Mouse (Mus musculus) lung, embryonic 14.5 days (tissue): Measurements from ENCODE around the gene Bptf. TPM values are rescaled to one million over a fixed set of nuclear protein-coding genes. Genes with fewer than 3 reads are reported as not detected.

ENCODE experiments used
- ATAC-seq: fragments of 200-750 bp; cut with Nextera tagmentation; 2 replicates; pipeline ENCODE4 v1.8.0; 2017; ENCODE audit warnings: mild to moderate bottlenecking, moderate TSS enrichment, moderate library complexity; ENCODE audit not compliant: insufficient read depth
- DNase-seq: peaks from one replicate; pipeline ENCODE4 v3.0.0-alpha.2; 2015
- H3K27ac ChIP-seq: fragments of 300-500 bp; sonication (generic); 2 replicates; pipeline ENCODE4 v1.5.1; 2014; ENCODE audit warnings: low read depth, mild to moderate bottlenecking, moderate library complexity
- H3K27me3 ChIP-seq: fragments of 300-500 bp; sonication (generic); 2 replicates; pipeline ENCODE4 v1.6.1; 2014; ENCODE audit warnings: low read length, control low read depth; ENCODE audit not compliant: insufficient read depth
- H3K36me3 ChIP-seq: fragments of 300-500 bp; sonication (generic); 2 replicates; pipeline ENCODE4 v1.6.1; 2014; ENCODE audit warnings: control low read depth; ENCODE audit not compliant: insufficient read depth
- H3K4me1 ChIP-seq: fragments of 300-500 bp; sonication (generic); 2 replicates; pipeline ENCODE4 v1.6.1; 2014; ENCODE audit warnings: antibody characterized with exemption, control low read depth; ENCODE audit not compliant: insufficient read depth
- H3K4me2 ChIP-seq: fragments of 300-500 bp; sonication (generic); 2 replicates; pipeline ENCODE4 v1.6.1; 2014; ENCODE audit warnings: mild to moderate bottlenecking
- H3K4me3 ChIP-seq: fragments of 300-500 bp; sonication (generic); 2 replicates; pipeline ENCODE4 v1.5.1; 2014; ENCODE audit warnings: low read depth, low read length
- H3K9ac ChIP-seq: fragments of 300-500 bp; sonication (generic); 2 replicates; pipeline ENCODE4 v1.6.1; 2014
- H3K9me3 ChIP-seq: fragments of 300-500 bp; sonication (generic); 2 replicates; pipeline ENCODE4 v1.6.1; 2016; ENCODE audit warnings: low read depth, low read length, control low read depth
- CTCF ChIP-seq: IDR thresholded peaks from 2 replicates; pipeline ENCODE4 v1.5.1; 2016; ENCODE audit warnings: antibody characterized with exemption, low read depth
- WGBS: fragments of 180-500 bp; shearing (Covaris S2); extraction: QIAGEN DNeasy Blood & Tissue Kit; methylation state at CpG from one replicate; pipeline ENCODE4 v1.1.7; 2014; 5-methylcytosine and 5-hydroxymethylcytosine counted together
- polyA plus RNA-seq: library from polyadenylated mRNA; unstranded; fragments of >200 nt; fragmentation: Nextera tagmentation; extraction: Ambion mirVana; gene quantifications from 2 replicates; pipeline ENCODE4 v1.2.1, GENCODE M21; 2014

Gene Bptf
- polyA plus RNA-seq, 1 experiment from 2014 or later: 40.6 TPM

DNA sequence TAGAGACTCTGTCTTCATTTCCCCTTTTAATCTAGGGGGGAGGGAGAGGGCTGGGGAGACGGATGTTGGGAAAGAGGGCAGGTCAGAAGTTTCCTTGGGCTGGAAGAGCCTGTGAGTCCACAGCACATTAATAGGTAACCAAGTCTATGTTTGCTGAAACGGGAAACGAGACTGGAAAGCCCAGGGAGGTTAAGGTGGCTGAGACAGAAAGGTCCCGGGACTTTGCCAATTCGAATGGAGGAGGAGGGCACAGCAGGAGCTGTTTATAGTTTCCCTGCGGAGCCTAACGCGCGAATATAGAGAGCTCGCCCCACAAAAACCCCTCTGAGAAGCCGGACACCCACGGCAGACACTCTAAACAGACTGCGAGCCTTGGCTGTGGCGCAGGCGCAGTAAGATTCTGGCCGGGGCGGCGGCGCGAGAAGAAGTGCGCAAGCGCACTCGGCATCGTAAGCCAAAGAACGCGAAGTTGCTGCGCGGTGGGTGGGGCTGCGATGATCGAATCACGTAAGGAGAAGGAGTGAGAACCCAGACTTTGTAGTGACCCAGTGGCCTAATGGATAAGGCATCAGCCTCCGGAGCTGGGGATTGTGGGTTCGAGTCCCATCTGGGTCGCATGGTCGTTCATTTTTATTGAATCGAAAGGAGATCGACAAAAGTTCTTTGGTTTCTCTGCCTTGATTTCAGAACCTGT is 119.5 kb downstream of the Bptf start:
- Histone ChIP-seq H3K4me1 (no peaks in the 10 kb centered on the region), H3K9ac (peak overlapping the region; percentile 68), H3K27me3 (no peaks in the 10 kb centered on the region), H3K27ac (peak overlapping the region; percentile 95), H3K4me3 (peak overlapping the region; percentile 50), H3K9me3 (no peaks in the 10 kb centered on the region), H3K4me2 (peak overlapping the region; percentile 65), H3K36me3 (no peaks in the 10 kb centered on the region)
- no peak for TF ChIP-seq CTCF
- ATAC-seq (peak; percentile 92), DNase-seq (peak; percentile 99)
- under 1% methylated on average over 37 of the region's 37 CpGs for WGBS

DNA sequence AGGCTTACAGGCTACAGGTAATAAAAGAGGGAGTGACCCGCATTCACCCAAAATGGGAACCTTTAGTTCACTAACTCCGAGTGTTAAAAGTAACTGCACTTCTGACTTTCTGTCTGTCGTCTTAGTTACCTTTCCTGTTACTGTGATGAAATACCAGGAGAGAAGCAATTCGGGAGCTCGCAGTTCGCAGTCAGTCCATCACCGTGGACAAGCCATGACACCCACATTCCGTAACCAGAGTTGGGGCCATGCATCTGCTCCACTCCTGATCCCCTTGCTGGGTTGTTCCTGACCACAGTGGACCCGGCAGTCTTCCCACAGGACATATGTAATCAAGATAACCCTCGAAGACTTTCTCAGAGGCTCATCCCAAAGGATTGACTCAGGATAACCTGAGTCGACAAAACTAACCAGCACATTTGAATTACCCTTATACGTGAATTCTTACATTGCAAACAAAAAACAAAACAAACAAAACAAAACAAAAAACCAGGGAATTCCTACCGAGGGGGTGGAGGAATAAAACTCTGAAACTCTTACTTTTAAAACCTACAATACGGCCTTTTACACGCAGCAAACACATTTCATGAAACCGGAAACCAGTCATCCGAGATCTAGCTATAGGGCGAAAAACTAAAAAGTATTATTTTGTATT is 120.1 kb downstream of the Bptf start:
- Histone ChIP-seq H3K9ac (peak overlapping the region; percentile 68), H3K4me1 (no peaks in the 10 kb centered on the region), H3K9me3 (no peaks in the 10 kb centered on the region), H3K4me3 (peak overlapping the region; percentile 50), H3K36me3 (no peaks in the 10 kb centered on the region), H3K27me3 (no peaks in the 10 kb centered on the region), H3K27ac (peak overlapping the region; percentile 95), H3K4me2 (peak overlapping the region; percentile 65)
- 22% methylated on average over 18 of the region's 18 CpGs for WGBS
- no peak for TF ChIP-seq CTCF
- DNase-seq (peak; percentile 42), ATAC-seq (no peak)

DNA sequence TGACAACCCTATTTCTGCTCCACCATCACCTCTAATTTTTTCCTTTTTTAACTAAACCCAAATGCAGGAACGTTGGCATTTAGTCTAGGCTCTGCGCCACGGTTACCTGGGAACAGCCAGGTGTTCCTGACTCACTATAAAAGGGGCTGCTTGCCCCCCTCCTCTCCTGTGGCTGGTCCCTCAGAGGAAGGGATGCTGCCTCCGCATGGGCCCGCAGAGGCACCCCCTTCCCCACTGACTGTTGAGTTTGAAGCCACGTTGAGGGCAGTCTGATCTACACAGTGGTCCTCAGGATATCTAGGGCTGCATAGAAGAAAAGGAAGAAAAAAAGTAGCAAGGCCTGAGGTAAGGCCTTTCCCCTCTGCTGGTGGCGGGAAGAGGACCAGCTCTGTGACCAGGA is 120.8 kb downstream of the Bptf start:
- no peak overlapping the region for H3K4me2 ChIP-seq

DNA sequence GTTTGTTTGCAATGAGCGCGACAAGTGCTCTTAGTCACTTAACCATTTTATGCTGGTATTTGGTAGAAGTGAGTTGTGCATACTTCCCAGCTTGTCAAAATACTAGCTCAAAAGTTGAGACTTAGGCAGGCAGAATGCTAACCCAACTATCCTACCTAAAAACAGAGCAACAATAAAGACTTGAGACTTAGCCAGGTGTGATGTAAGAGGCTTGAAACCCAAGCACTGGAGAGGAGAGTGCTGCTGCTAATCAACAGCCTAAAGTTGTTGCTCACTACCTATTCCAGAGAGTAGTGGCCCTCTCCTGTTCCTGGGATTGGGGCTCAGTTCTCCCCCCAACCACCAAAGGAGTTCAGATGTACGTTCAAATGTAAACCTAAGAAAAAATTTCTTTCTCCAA is 121.5 kb downstream of the Bptf start:
- no peak overlapping the region for H3K4me2 ChIP-seq
- H3K27me3 ChIP-seq: no peaks in the 10 kb centered on the region
- ATAC-seq (no peak), DNase-seq (no peak)
- H3K27ac ChIP-seq: no peak overlapping the region
- H3K36me3 ChIP-seq: no peaks in the 10 kb centered on the region
- no peak overlapping the region for H3K4me3 ChIP-seq
- TF ChIP-seq CTCF: no peak
- no peaks in the 10 kb centered on the region for H3K9me3 ChIP-seq
- no peak overlapping the region for H3K9ac ChIP-seq
- no peaks in the 10 kb centered on the region for H3K4me1 ChIP-seq
- WGBS: 92% methylated on average over 3 of the region's 3 CpGs

More for the DNA sequence above, 120.8 kb downstream of the Bptf start:
- H3K36me3 ChIP-seq: no peaks in the 10 kb centered on the region
- 73% methylated on average over 7 of the region's 7 CpGs for WGBS
- no peak overlapping the region for H3K9ac ChIP-seq
- no peak overlapping the region for H3K27ac ChIP-seq
- DNase-seq: no peak
- no peak for ATAC-seq
- no peaks in the 10 kb centered on the region for H3K9me3 ChIP-seq
- H3K4me3 ChIP-seq: no peak overlapping the region
- no peaks in the 10 kb centered on the region for H3K4me1 ChIP-seq
- no peaks in the 10 kb centered on the region for H3K27me3 ChIP-seq
- no peak for TF ChIP-seq CTCF

DNA sequence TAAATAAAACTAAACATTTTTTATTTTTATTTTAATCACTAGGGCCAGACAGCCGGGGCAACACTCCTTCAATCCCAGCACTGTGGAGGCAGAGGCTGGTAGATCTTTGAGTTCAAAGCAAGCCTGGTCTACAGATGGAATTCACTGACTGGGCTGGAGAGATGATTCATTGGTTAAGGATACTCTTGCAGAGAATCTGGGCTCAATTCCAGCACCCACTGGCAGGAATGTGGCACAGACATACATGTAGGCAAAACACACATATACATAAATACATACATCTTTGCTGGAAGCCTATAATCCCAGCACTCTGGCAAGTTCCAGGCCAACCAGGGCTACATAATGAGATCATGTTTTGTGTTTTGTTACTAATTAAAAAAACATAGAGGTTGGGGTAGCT is 126.4 kb downstream of the Bptf start:
- WGBS: 75% methylated on average over 1 of the region's 1 CpGs
- DNase-seq (peak; percentile 52), ATAC-seq (no peak)
- no peak overlapping the region for H3K27ac ChIP-seq
- H3K9ac ChIP-seq: no peak overlapping the region
- H3K36me3 ChIP-seq: no peaks in the 10 kb centered on the region
- no peaks in the 10 kb centered on the region for H3K27me3 ChIP-seq
- H3K9me3 ChIP-seq: no peaks in the 10 kb centered on the region
- H3K4me2 ChIP-seq: no peak overlapping the region
- no peak overlapping the region for H3K4me3 ChIP-seq
- no peaks in the 10 kb centered on the region for H3K4me1 ChIP-seq
- no peak for TF ChIP-seq CTCF

DNA sequence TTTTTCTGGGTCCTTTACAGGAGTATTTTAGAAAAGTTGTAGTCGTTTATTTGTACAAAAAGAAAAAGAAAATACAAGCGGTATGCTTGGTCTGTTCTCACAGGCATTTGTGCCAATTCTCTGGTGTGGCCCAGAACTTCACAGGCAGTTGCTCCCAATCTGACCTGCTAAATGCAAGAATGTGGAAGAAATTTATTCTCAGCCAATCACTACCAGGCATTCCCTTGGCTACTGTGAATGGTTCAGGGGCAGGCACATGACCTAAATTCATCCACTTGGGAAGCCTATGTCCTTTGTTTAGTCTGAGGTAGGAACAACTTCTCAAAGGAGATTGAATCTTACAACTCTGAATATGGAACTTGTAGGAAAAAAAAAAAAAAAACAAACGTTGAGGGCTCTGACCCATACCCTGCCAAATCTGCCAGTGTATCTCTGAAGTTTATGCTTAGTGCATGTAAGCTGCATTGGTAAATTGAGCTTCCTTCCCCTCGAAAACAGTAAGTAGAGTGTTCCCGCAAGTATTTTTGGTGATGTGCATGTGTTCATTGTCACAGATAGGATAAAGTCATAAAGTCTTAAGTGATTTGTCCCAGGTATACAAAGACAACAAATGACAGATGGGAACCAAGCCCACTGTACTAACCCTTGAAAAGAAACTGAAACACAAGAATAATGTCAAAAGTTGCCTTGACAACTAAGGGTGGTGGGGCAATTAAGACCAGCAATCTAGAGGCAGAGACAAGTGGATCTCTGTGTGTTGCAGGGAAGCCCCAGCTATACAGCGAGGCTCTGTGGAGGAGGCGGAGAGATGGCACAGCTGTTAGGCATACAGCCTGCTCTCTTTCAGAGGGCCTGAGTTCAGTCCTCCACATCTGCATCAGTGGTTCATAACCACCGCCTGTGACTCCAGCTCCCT is 129.9 kb downstream of the Bptf start:
- peaks cover 4% of the 10 kb centered on the region for H3K4me1 ChIP-seq
- no peaks in the 10 kb centered on the region for H3K9me3 ChIP-seq
- H3K4me2 ChIP-seq: no peak overlapping the region
- peaks cover 4% of the 10 kb centered on the region for H3K36me3 ChIP-seq
- 46% methylated on average over 8 of the region's 8 CpGs for WGBS
- no peak for TF ChIP-seq CTCF
- ATAC-seq (no peak), DNase-seq (peak; percentile 41)
- no peaks in the 10 kb centered on the region for H3K27me3 ChIP-seq
- no peak overlapping the region for H3K9ac ChIP-seq
- H3K27ac ChIP-seq: no peak overlapping the region
- H3K4me3 ChIP-seq: no peak overlapping the region
